Mouse (Mus musculus) lung, adult 2 months (tissue): ENCODE results near the gene Babam2.

Experiments
- CTCF ChIP-seq: fragments of 200-500 bp; IDR thresholded peaks from 2 replicates; pipeline ENCODE4 v1.5.1; 2011; ENCODE audit warnings: mild to moderate bottlenecking, low read length, control low read depth; ENCODE audit not compliant: insufficient read depth
- POLR2A ChIP-seq: fragments of 200-500 bp; IDR thresholded peaks from 2 replicates; pipeline ENCODE4 v1.6.1; 2011; ENCODE audit warnings: low read depth, mild to moderate bottlenecking, control low read depth, low read length, borderline replicate concordance; ENCODE audit errors: extremely low read depth

GRCm38 (mm10) chr5:31749401-31749800, 51.9 kb downstream of the Babam2 start:
- TF ChIP-seq CTCF (no peak), POLR2A (no peak)
